Mouse (Mus musculus) hindbrain, embryonic 11.5 days (tissue): ENCODE measurements around the gene Asb2. TPM values are rescaled to one million over a fixed set of nuclear protein-coding genes. Genes with fewer than 3 reads are reported as not detected.

ENCODE experiments used
- ATAC-seq: fragments of 200-750 bp; cut with Nextera tagmentation; 2 replicates; pipeline ENCODE4 v1.8.0; 2017; ENCODE audit warnings: mild to moderate bottlenecking, moderate TSS enrichment, moderate library complexity; ENCODE audit not compliant: low FRiP score
- DNase-seq: peaks from one replicate; pipeline ENCODE4 v3.0.0-alpha.2; 2015; ENCODE audit warnings: low spot score
- H3K27ac ChIP-seq: fragments of 300-500 bp; sonication (generic); 2 replicates; pipeline ENCODE4 v1.5.1; 2014; ENCODE audit warnings: mild to moderate bottlenecking, low read depth, low read length
- H3K27me3 ChIP-seq: fragments of 300-500 bp; sonication (generic); 2 replicates; pipeline ENCODE4 v1.6.1; 2014; ENCODE audit warnings: mild to moderate bottlenecking, low read length, moderate library complexity, mixed read lengths; ENCODE audit not compliant: control insufficient read depth, insufficient read depth
- H3K36me3 ChIP-seq: fragments of 300-500 bp; sonication (generic); 2 replicates; pipeline ENCODE4 v1.6.1; 2014; ENCODE audit warnings: mild to moderate bottlenecking, low read length, moderate library complexity, mixed read lengths; ENCODE audit not compliant: control insufficient read depth, insufficient read depth
- H3K4me1 ChIP-seq: fragments of 300-500 bp; sonication (generic); replicated peaks from 2 replicates; pipeline ENCODE4 v1.6.1; 2014; ENCODE audit warnings: low read length, mixed read lengths; ENCODE audit not compliant: control insufficient read depth, insufficient read depth
- H3K4me2 ChIP-seq: fragments of 300-500 bp; sonication (generic); replicated peaks from 2 replicates; pipeline ENCODE4 v1.6.1; 2014; ENCODE audit warnings: mild to moderate bottlenecking, low read depth, low read length
- H3K4me3 ChIP-seq: fragments of 300-500 bp; sonication (generic); 2 replicates; pipeline ENCODE4 v1.5.1; 2014; ENCODE audit warnings: low read depth, low read length
- H3K9ac ChIP-seq: fragments of 300-500 bp; sonication (generic); 2 replicates; pipeline ENCODE4 v1.6.1; 2014; ENCODE audit warnings: low read depth, low read length
- H3K9me3 ChIP-seq: fragments of 300-500 bp; sonication (generic); 2 replicates; pipeline ENCODE4 v1.6.1; 2016; ENCODE audit warnings: low read length; ENCODE audit not compliant: control insufficient read depth
- WGBS: fragments of 180-500 bp; shearing (Covaris S2); extraction: QIAGEN DNeasy Blood & Tissue Kit; methylation state at CpG from one replicate; pipeline ENCODE4 v1.1.7; 2014; 5-methylcytosine and 5-hydroxymethylcytosine counted together
- polyA plus RNA-seq: library from polyadenylated mRNA; unstranded; fragments of >200 nt; fragmentation: Nextera tagmentation; extraction: Ambion mirVana; gene quantifications from 2 replicates; pipeline ENCODE4 v1.2.1, GENCODE M21; 2014

Asb2 gene
- polyA plus RNA-seq, 1 experiment from 2014 or later = 1.0 TPM

DNA sequence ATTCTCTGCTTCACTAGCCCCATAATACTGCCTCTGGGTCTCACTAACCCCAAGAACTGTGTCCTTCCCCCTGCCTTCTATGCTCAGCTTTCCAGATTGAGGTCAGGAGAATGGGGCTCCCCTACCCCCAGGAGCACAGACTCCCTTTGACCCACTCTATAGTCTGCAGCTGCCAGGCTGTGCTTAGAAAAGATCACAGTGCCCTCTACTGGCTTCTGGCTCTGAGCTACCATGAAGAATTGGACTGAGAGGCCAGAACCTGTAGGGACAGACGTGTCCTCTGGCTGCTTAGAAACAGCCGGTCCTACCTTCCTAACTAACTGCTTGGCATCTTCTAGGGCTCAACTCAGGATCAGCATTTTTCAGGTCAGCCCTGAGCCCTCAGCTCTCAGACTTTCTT is 49.6 kb downstream of the Asb2 start:
- DNase-seq (peak; percentile 40), ATAC-seq (no peak)
- H3K4me1 ChIP-seq = no peaks in the 10 kb centered on the region
- H3K9ac ChIP-seq = no peak overlapping the region
- H3K27ac ChIP-seq = no peak overlapping the region
- H3K27me3 ChIP-seq = no peaks in the 10 kb centered on the region
- H3K9me3 ChIP-seq = no peaks in the 10 kb centered on the region
- 24% methylated on average over 2 of the region's 2 CpGs for WGBS
- H3K36me3 ChIP-seq = no peaks in the 10 kb centered on the region
- no peak overlapping the region for H3K4me3 ChIP-seq
- H3K4me2 ChIP-seq = no peak overlapping the region

DNA sequence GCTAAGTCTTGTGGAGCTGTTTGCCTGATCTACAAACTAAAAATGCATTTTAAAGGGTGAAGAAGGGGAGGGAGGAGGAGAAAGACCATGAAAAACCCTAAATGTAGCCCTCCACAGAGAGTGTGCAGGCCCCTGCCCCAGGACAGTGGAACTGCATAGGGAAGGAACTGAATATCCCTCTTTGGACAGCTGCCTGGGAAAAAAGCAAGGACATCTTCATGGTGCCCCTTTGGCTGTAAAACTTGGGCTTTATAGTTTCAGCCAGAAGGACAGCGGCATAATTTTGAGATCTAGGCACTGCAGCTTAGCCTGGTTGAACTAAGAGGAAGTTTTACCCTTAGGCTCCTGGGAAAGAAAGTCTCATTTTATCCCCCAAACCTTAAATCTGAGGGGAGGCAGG is 52.8 kb downstream of the Asb2 start:
- H3K4me3 ChIP-seq = no peak overlapping the region
- ATAC-seq = no peak

DNA sequence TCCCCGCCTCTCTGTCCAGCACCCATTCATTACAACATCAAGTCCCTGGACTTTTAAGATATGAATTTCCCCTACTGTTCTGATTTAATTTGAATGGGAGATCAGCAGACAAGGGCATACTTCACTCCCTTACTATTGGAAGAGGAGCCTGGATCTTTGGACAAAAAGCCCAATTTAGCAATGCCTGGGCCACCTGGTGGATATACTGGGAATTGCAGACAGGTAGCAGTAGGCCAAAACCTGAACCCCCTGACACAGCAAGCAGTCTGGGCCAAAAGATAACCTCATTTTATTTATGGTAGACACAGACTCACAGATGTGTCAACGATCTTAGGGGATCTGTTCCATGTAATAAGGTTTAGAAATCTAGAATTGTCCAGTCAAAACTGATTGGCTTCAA is 54.2 kb downstream of the Asb2 start:
- WGBS = 49% methylated on average over 2 of the region's 2 CpGs
- no peaks in the 10 kb centered on the region for H3K36me3 ChIP-seq
- H3K4me1 ChIP-seq = no peaks in the 10 kb centered on the region
- H3K27me3 ChIP-seq = no peaks in the 10 kb centered on the region
- H3K4me2 ChIP-seq = no peak overlapping the region
- H3K27ac ChIP-seq = no peak overlapping the region
- no peaks in the 10 kb centered on the region for H3K9me3 ChIP-seq
- no peak overlapping the region for H3K4me3 ChIP-seq
- ATAC-seq (no peak), DNase-seq (peak; percentile 77)
- H3K9ac ChIP-seq = no peak overlapping the region

More for the DNA sequence above, 52.8 kb downstream of the Asb2 start:
- Histone ChIP-seq H3K36me3 (no peaks in the 10 kb centered on the region), H3K27ac (no peak overlapping the region), H3K9ac (no peak overlapping the region), H3K9me3 (no peaks in the 10 kb centered on the region), H3K4me2 (no peak overlapping the region), H3K27me3 (no peaks in the 10 kb centered on the region), H3K4me1 (no peaks in the 10 kb centered on the region)
- WGBS = 93% methylated on average over 1 of the region's 1 CpGs
- DNase-seq = no peak

DNA sequence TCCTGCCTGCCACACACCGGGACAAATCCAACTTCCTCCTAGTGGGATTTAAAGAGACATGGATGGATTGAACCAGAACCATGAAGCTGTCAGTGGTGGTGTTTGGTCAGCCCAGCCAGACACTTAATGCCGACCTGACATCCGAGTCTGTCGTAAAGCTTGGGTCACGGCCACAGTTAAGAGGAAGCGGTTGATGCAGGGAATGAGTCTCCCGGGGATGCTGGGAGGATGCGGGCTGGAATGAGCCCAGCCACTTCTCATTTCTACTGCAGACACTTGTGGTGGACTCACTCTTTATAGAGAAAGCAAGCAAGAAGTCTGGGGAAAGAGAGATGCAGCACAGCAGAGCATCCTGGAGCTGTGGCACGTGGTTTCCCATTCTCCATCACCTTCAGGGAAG is 55.3 kb downstream of the Asb2 start:
- Histone ChIP-seq H3K27ac (no peak overlapping the region), H3K27me3 (no peaks in the 10 kb centered on the region), H3K9ac (no peak overlapping the region), H3K4me2 (no peak overlapping the region), H3K36me3 (no peaks in the 10 kb centered on the region), H3K9me3 (no peaks in the 10 kb centered on the region), H3K4me3 (no peak overlapping the region), H3K4me1 (no peaks in the 10 kb centered on the region)
- ATAC-seq (no peak), DNase-seq (no peak)
- 70% methylated on average over 9 of the region's 9 CpGs for WGBS

DNA sequence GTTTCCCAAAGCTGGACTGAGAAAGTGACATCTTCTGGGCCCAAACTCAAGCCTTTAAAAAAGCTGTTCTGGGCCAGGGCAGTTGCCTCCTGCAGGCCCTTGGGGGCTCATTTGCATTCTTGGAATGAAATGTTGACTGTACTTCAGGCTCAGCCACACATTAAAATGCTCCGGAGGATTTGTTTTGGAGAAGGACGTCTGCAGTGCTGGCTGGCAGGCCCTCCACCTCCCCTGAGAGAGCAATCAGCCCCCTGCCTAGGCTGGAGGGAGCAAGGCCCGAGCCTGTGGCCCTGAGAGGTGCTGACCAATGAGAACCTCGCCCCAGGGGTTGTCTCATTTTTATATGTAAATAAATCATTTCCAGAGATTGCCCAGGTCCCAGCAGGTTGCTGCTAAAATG is 59.5 kb downstream of the Asb2 start:
- no peaks in the 10 kb centered on the region for H3K9me3 ChIP-seq
- H3K27ac ChIP-seq = no peak overlapping the region
- H3K27me3 ChIP-seq = no peaks in the 10 kb centered on the region
- no peak overlapping the region for H3K4me2 ChIP-seq
- 0 out of 2 replicates have a peak, but pooled peaks cover 2% of the 10 kb centered on the region for H3K4me1 ChIP-seq
- DNase-seq = no peak
- no peak overlapping the region for H3K9ac ChIP-seq
- H3K4me3 ChIP-seq = no peak overlapping the region
- WGBS = 18% methylated on average over 4 of the region's 4 CpGs
- H3K36me3 ChIP-seq = no peaks in the 10 kb centered on the region
- ATAC-seq = no peak

DNA sequence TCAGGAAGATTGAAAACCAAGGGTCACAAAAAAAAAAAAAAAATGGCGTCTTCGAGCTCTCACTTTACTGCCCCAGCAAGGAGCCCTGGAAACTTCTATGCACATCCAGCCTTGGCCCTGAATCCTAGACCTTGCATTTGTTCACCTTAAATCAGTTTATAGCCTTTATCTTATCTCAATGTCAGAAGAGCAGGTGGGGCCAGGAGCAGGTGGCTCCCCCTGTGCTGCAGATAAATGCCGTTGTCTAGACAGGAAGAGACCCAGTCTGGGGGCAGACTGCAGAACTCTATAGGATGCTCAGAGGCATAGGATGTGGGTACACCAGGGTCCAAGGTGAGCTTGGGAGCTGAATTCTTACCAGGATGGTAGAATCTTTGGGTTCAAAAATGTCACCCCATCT is 63.4 kb downstream of the Asb2 start:
- Histone ChIP-seq H3K9ac (no peak overlapping the region), H3K4me2 (no peak overlapping the region), H3K9me3 (no peaks in the 10 kb centered on the region), H3K27me3 (no peaks in the 10 kb centered on the region), H3K4me3 (no peak overlapping the region), H3K36me3 (no peaks in the 10 kb centered on the region), H3K27ac (no peak overlapping the region), H3K4me1 (0 out of 2 replicates have a peak, but pooled peaks cover 2% of the 10 kb centered on the region)
- no peak for ATAC-seq
- 90% methylated on average over 3 of the region's 3 CpGs for WGBS
- no peak for DNase-seq

DNA sequence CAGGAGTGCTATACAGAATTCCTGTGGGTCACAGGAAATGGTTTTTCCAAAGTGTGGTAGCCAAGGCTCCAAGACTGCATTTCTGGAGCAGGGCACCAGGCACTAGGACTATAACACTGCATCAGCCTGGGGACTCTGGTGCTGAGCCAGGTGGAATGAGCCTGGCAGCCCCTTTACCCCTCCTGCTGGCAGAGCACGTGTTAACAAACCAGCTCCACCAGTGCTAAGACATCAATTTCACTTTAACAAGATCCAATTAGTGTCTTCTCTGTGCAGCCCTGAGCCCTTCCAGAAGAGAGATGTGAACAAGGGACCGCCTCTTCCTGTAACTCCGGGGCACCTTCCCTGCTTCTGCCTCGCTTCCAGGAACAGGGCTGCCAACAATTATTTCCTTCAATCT is 68.5 kb downstream of the Asb2 start:
- Histone ChIP-seq H3K36me3 (no peaks in the 10 kb centered on the region), H3K4me1 (0 out of 2 replicates have a peak, but pooled peaks cover 2% of the 10 kb centered on the region), H3K9ac (no peak overlapping the region), H3K27ac (no peak overlapping the region), H3K4me3 (no peak overlapping the region), H3K4me2 (no peak overlapping the region), H3K27me3 (no peaks in the 10 kb centered on the region), H3K9me3 (no peaks in the 10 kb centered on the region)
- WGBS = 91% methylated on average over 4 of the region's 4 CpGs
- DNase-seq (no peak), ATAC-seq (no peak)

DNA sequence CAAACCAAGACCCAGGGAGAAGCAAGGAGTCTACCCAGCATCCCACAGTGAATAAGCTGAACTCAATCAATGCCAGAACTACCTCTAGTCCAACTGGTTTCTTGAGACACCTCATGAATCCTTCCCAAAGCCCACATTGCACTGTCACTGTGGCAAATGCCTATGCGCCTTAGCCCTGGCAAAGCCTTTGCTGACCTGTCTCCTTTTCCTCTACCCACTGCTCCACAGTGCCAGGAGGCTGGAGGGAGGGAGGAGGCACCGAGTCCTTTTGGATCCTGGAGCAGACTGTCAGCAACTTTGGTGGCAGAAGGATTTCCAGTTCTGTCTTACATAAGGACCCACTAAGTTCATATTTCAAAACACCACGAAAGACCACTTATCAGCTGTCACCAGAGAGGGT is 72.4 kb downstream of the Asb2 start:
- 91% methylated on average over 3 of the region's 3 CpGs for WGBS
- no peak for DNase-seq

DNA sequence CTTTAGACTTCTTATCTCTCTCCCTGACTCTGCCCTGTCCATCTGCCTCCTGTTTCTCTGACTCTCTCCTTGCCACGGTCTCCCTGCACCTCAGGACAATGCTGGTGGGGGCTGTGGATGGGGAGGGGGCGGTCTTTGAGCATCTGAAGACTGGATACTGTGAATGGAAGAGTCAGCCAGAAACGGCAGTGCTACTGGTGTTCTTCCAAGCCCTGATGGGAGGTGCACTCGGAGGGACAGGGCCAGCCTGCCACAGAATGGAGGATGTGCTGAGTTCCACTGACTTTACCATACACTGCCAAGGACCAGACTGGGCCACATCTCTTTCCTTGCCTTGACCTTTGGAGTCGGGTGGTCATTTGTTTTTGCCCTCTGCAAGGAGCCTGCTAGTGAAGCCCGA is 72.9 kb downstream of the Asb2 start:
- Histone ChIP-seq H3K36me3 (no peaks in the 10 kb centered on the region), H3K9ac (no peak overlapping the region), H3K27ac (no peak overlapping the region), H3K27me3 (no peaks in the 10 kb centered on the region), H3K4me3 (no peak overlapping the region), H3K4me1 (no peaks in the 10 kb centered on the region), H3K9me3 (peaks cover under 1% of the 10 kb centered on the region; the same call in 1 of the 2 replicates), H3K4me2 (no peak overlapping the region)
- DNase-seq (no peak), ATAC-seq (no peak)
- WGBS = 71% methylated on average over 6 of the region's 6 CpGs

More for the DNA sequence above, 72.4 kb downstream of the Asb2 start:
- Histone ChIP-seq H3K27ac (no peak overlapping the region), H3K27me3 (no peaks in the 10 kb centered on the region), H3K9me3 (no peaks in the 10 kb centered on the region), H3K4me3 (no peak overlapping the region), H3K9ac (no peak overlapping the region), H3K4me2 (no peak overlapping the region), H3K36me3 (no peaks in the 10 kb centered on the region), H3K4me1 (no peaks in the 10 kb centered on the region)
- no peak for ATAC-seq
